Mouse (Mus musculus): Measurements from ENCODE around the gene Cdkal1. TPM values are rescaled to one million over a fixed set of nuclear protein-coding genes. Genes with fewer than 3 reads are reported as not detected.

Gene Cdkal1
- total RNA-seq, 1 experiment from 2014 or later, result 28.4 TPM

DNA sequence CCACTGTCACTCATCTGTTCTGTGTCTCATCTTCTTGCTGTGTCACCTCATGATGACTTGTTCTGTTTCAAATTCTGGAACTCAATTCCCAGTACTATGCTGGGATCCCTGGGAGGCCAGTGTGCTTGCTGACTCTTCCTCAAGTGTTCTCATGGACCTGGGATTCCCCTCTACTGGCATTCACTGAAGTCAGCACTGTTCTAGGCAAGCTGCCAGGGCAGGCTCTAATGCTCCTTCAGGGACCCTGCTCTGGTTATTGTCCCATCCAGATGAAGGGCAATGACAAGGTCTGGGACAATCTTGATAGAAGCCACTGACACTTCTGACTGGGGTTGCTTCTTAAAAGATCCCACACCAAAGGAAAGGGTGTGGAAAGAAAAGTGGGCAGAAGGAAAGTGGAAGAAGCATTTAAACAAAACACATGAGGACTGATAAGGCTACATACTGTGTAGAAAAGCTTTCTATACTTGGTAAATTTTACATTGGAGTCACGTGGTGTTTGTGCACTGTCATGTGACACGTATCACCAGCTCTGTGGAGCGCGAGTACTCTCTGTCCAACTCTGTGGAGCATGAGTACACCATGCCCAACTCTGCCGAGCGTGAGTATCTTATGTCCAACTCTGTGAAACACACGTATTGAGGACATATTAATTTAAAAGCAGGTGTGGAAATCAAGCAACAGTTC is 227.9 kb downstream of the Cdkal1 start:
- DNase-seq, result peak; percentile 76

DNA sequence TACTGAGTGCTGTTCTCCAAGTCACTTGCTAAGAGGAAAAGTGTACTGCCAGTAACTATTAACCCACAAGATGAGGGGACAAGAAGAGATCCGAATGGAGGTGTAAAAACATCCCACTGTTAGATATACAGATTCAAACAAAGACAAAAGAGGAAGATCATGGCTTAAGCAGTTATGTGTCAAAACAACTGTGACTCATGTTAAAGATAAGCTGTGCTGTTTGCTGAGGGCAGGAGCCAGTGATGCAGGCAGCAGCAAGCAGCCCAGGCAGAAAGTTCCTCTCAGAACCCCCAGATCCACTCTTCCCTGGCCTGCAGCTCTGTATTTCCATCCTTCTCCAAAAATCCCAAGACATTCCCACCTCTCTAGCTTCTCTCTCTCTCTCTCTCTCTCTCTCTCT is 230.5 kb downstream of the Cdkal1 start:
- no peak for DNase-seq

DNA sequence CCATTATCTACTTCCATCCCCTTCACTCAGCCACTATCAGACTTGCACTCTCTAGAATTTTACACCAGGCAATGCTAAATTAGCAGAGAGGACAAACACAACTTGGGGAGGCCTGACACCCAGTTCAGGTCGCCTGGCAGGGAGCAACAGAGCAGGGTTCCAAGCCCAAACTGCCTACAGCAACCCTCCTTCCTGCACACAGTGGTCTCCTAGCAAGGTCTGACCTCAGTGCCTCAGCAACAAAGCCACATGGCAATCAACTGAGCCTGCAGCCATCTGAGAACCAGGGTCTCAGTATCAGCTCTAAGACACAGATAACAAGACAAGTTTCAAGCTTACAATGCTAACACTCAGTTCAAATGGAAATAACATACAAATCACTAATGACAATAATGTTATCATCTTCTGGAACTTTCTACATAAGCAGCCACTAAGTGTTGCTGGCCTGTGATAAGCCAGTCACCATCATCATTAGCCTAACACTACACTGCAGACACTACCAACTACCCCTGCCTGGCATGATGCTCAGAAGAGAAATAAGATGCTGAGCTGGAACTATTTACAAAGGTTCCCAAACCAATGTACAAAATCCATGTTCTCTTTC is 231.7 kb downstream of the Cdkal1 start:
- DNase-seq, result no peak

DNA sequence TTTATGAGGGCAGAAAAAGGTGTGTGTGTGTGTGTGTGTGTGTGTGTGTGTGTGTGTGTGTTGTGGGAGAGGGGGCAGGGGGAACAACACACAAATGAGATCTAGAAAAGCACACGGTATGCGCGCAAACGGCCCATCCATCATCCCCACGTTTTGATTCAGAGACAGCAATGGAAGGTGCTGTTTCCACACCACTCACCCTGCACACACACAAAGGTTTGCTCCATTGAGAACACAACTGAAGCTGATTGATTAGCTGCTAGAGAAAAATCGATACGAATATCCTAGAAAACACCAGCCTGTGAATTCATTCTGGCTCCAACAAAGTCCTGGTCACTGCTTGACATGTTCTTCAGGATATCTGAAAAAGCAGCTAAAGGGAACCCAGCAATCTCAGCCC is 233.6 kb downstream of the Cdkal1 start:
- no peak for DNase-seq

DNA sequence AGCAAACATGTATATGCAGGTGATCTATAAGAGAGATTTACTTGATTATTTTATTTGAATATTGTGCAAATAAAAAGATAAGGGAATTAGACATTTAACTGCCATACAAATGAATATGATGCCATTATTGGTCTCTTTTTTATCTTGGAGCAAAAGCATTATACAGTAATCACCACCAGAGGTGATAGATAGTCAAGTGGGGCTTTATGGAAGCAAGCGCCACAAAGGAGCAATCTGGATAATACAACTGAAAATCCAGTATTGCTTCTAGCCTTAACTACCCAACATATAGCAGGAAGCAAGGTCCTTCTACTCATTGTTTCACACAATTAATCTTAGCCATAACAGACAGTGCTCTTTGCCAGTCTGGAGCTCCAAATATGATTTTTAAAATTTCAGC is 234.1 kb downstream of the Cdkal1 start:
- DNase-seq, result no peak

DNA sequence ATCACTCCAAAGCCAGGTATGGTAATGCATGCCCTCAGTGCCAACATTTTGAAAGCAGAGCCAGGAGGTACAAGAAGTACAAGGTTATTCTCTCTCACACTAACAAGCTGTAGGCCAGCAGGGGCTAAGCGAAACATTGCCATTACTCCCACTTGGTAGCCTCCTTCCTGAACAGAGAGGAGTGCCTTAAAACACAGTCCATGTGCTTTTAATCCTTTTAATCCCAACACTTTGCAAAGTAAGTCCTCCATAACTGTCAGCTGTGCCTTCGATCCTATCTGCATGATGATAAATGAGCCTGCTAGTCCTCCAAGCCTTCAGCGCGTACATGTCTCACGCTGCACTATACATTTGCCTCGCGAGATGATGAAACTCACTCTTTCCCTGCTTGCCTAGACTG is 234.6 kb downstream of the Cdkal1 start:
- no peak for DNase-seq

GRCm38 (mm10) chr13:29616654-29617171 is 238.8 kb downstream of the Cdkal1 start:
- no peak for DNase-seq

DNA sequence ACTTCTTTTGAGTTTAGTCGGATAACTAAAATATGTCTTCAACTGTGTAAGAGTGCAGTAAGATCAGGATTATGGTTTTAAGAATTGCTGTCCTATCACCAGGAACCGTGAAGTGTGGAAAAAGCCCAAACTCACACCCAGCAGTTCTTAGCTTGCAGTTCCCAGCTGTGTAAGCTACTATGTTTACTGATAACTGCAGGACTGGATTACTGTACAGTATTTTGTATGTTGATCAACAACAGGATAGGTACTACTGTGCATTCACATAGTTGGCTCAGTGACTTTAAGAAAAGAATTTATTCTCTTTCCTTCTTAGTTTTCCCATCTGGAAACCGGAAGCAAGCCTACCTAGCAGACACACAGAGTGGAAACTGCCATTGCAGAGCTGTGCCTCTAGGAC is 239.5 kb downstream of the Cdkal1 start:
- DNase-seq, result no peak

GRCm38 (mm10) chr13:29615081-29615480 is 240.4 kb downstream of the Cdkal1 start:
- no peak for DNase-seq

DNA sequence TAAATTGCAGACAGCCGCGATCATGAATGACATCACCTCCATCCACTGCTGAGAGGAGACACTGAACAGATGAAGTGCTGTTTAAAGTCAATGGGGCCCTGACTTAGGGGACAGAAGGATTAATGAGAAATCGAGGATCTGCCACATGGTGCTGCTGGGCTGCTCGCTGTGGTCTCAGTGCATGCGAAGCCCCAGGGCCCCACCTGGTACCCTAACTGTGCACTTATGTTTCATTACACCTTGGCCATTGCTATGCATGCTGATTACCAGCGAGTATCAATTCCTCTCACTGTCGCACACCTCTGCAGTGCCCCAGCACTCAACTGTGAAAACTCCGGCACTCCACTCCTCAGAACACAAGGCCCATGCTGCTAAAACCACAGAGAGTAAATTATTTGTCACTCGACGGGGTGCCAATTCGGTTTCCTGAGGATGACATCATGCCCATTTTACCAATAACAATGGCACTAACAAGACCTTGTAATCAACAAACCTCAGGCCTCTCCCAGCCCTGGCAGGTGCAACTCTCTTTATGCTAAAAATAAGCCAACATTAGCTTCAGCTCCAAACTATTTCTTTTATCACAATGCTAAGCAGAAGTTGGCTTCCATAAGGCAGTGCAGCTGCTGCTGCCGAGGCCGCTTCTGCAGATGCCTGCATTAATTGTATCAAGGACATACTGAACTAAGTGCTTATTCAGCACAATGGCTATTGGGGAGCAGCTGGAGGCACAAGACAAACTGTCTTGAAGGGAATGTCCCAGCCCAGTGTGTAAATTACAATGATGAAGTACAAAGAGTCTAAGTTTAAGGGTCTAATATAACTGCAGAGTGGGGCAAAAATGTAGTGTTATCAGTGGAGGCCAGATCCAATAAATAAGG is 245.2 kb downstream of the Cdkal1 start:
- DNase-seq, result no peak

DNA sequence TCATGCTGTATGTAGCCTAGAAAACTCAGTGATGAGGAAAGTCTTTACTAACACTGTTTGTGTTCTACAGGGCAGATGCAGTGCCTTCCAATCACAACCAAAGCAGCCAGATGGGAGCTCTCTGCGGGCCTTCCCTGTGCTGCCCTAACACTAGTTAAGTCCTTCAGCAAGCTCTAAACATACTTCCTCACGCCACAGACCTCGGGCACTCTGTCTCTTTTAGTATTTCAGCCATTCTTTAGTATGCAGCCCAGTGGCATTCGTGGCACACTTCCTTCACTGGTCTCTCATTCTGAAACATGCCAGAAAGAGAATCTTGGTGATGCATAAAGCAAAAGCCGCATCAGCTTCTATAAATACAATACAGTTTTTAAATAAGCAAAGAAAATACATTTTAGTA is 246.0 kb downstream of the Cdkal1 start:
- DNase-seq, result no peak

DNA sequence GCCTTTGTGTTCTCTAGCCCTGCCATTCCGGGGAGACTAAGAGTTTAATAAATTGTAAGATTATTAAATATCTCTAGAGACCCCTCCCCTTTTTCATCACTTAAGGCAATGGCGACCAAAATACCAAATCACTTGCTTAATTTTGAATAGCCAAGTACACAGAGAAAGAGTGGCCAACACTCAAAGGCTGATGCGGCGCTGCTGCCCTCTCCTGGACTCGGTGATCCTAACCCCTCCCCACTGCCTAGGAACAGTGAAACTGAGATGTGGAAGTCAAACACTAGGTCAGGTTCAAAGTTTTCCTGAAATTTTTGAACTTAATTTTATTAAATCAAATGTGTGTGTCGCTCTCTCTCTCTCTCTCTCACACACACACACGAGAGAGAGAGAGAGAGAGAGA is 251.2 kb downstream of the Cdkal1 start:
- peak; percentile 85 for DNase-seq

- DNase-seq, result no peak
These were observed 251.9 kb downstream of the Cdkal1 start for GRCm38 (mm10) chr13:29603597-29603996.

DNA sequence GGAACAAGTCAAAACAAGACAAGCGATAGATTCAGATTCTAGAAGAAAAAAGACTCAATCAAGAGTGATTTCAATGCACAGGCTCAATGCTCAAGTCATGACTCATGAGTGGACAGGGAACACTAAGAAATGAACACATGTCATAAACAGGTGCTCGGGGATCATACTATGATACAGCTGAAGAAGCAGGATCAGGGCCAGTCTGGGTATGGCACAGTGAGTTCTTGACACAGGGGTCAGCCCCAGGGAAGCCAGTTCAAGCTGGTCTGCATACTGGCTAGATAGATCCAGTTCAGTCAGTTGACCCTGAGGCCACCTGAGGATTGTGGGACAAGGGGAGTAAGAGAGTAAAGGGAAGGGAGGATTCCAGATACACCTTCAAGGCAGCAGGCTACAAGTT is 254.4 kb downstream of the Cdkal1 start:
- DNase-seq, result no peak

- no peak for DNase-seq
These were observed 255.8 kb downstream of the Cdkal1 start for GRCm38 (mm10) chr13:29599646-29600045.

GRCm38 (mm10) chr13:29596735-29597134 is 258.7 kb downstream of the Cdkal1 start:
- no peak for DNase-seq

GRCm38 (mm10) chr13:29593096-29593495 is 262.4 kb downstream of the Cdkal1 start:
- no peak for DNase-seq

DNA sequence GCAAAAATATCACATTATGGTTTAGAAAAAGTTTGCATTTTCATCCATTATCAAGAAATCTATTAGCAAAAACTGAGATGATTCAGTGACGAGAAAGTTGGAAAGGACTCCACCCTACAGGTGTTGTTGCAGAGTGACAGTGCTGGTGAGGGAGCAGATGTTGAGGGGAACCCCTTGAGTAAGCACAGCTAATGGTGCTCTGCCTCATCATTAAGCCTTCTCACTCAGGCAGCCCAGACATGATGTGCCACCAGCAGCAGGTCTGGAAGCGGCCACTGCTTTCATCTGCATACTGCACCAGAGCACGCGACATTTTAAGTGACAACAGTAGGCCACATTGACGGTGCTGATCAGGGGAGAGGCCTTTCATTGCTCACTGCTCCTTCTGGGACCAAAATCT is 264.8 kb downstream of the Cdkal1 start:
- no peak for DNase-seq

DNA sequence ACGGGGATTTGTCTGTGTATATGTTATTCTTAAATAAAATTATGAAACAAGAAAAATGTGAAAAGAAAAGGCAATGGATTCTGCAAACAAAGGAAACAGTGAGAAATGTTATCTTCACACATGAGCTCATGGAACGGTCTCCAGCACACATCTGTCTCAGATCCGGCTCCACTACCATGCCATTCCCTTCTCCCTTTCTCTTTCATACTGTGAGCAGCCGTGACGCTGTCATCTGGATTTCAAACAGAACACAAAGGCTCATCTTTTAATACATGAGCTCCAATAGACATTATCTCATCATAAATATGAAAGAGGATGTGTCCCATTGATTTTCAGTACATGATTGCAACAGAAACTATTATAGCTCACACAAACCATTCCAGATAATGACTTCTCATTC is 265.3 kb downstream of the Cdkal1 start:
- DNase-seq, result no peak

- DNase-seq, result no peak
These were observed 266.8 kb downstream of the Cdkal1 start for GRCm38 (mm10) chr13:29588693-29589092.

DNA sequence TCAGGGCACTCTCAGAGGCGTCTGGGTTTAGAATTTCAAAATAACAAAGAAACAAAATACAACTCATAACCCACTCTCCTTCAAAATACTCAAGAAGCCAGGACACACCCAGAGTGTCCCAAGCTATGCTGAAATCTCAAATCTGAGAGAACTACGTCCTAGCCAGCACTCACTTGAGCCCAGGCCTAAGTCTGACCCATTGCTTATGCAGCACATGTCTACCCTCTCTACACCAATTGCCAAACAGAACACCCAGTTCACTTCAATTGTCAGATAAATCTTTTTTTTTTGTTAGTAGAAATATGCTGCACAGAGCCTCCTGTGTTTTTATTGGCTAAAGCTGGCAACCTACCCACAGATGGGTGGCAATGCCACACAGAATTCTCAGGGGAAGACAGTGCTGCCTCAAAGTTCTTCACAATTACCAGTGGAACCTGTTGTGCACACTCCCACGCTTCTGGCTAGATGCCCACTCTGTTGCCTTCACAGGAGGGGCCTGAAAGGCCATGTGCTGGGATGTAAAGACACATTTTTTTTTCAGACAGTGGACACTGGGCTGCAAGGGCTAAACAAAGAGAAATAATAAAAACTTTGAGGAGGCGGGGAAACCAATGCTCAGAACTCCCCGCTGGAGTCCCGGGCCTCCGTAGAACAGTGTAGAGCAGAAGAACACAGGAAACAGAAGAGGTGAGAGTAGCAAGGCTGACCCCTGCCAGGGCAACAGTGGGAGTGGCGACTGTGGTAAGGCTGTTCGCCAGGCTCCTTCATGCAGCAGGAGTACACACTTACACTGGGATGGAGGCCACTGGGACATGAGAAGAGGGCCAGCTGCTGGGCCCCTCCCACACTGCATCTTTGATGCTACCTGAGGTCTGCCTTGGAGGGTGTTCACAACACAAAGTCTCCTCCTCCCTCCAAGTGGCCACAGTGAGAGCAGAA is 273.4 kb downstream of the Cdkal1 start:
- DNase-seq, result peak; percentile 14

DNA sequence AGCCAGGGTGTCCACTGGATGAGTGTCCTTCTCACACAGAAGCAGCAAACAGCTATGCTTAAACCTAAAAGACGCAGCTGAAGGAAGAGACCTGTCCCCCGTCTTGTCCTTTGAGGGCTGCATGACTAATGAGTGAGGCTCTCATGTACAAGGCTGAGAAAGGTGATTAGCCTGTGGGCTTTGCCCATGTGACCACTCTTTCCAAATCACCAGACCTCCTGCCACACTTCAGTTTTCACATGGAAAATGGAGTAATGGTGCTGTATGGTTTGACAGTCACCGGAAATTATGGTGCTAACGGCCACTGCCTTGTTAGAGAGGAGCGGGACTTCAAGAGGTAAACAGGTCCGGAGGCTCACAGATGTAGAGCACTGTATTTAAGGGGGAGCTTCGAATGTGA is 274.7 kb downstream of the Cdkal1 start:
- DNase-seq, result no peak
